Mouse (Mus musculus) E14TG2a.4 (cell line): ENCODE data around the gene Rftn2.

Experiments used
- CTCF ChIP-seq: conservative IDR thresholded peaks from 2 replicates; pipeline ENCODE4 v1.5.1; 2014; ENCODE audit warnings: low read length
- POU5F1 ChIP-seq: IDR thresholded peaks from 2 replicates; pipeline ENCODE4 v1.6.1; 2014; ENCODE audit warnings: low read length, borderline replicate concordance

DNA sequence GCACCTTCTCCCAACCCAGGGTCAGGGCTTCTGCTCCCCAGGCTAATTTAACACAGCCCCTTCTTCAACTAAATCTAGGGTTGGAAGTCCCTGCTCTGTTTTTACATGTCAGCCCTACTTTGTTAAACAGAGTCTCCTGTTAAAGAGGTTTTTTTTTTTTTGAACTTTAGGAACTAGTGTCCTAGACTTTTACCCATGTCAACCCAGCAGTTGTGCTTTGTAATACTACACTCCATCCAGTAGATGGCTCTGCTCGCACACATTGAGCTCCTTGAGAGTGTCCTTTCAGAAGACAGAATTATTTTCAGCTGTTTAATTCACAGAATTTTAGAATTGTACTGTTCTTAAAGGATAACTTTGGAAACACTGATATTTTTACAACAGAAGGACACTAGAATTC is 12.7 kb upstream of the Rftn2 start:
- peak; percentile 81 for TF ChIP-seq CTCF
- TF ChIP-seq POU5F1: no peak
